Mouse (Mus musculus) limb, embryonic 10.5 days (tissue): ENCODE measurements around the gene Slc22a21. TPM values are rescaled to one million over a fixed set of nuclear protein-coding genes. Genes with fewer than 3 reads are reported as not detected.
A peak's percentile ranks its signal among the peaks of the same experiment; 100 is the strongest.

Experiments used
- DNase-seq: peaks from one replicate; pipeline ENCODE4 v3.0.0-alpha.2; 2017; ENCODE audit warnings: low spot score
- H3K27ac ChIP-seq: fragments of 300-500 bp; sonication (generic); 2 replicates; pipeline ENCODE4 v1.5.1; 2016; ENCODE audit warnings: mild to moderate bottlenecking
- H3K27me3 ChIP-seq: fragments of 300-500 bp; sonication (generic); 2 replicates; pipeline ENCODE4 v1.6.1; 2016; ENCODE audit warnings: low read depth, mild to moderate bottlenecking; ENCODE audit not compliant: poor library complexity, severe bottlenecking
- H3K36me3 ChIP-seq: fragments of 300-500 bp; sonication (generic); 2 replicates; pipeline ENCODE4 v1.6.1; 2016; ENCODE audit warnings: mild to moderate bottlenecking, moderate library complexity
- H3K4me1 ChIP-seq: fragments of 300-500 bp; sonication (generic); 2 replicates; pipeline ENCODE4 v1.6.1; 2016
- H3K4me3 ChIP-seq: fragments of 300-500 bp; sonication (generic); 2 replicates; pipeline ENCODE4 v1.5.1; 2016; ENCODE audit warnings: mild to moderate bottlenecking, moderate library complexity
- H3K9me3 ChIP-seq: fragments of 300-500 bp; sonication (generic); replicated peaks from 2 replicates; pipeline ENCODE4 v1.6.1; 2016; ENCODE audit warnings: mild to moderate bottlenecking
- WGBS: fragments of 180-500 bp; shearing (Covaris S2); methylation state at CpG from one replicate; pipeline ENCODE4 v1.1.7; 2016; 5-methylcytosine and 5-hydroxymethylcytosine counted together
- polyA plus RNA-seq: library from polyadenylated mRNA; unstranded; fragments of >200 nt; fragmentation: Nextera tagmentation; extraction: Ambion mirVana; gene quantifications from 2 replicates; pipeline ENCODE4 v1.2.1, GENCODE M21; 2016

Gene Slc22a21
- polyA plus RNA-seq, 1 experiment from 2014 or later = 2.8 TPM

- Histone ChIP-seq H3K9me3 (no peaks in the 10 kb centered on the region), H3K27me3 (no peaks in the 10 kb centered on the region), H3K27ac (no peak overlapping the region), H3K4me3 (no peak overlapping the region), H3K4me1 (no peaks in the 10 kb centered on the region), H3K36me3 (no peaks in the 10 kb centered on the region)
- DNase-seq = no peak
- 77% methylated on average over 4 of the region's 4 CpGs for WGBS
Measured at GRCm38 (mm10) chr11:53911011-53911410, 69.1 kb downstream of the Slc22a21 start.

GRCm38 (mm10) chr11:53908686-53909085 is 71.4 kb downstream of the Slc22a21 start:
- H3K9me3 ChIP-seq = no peaks in the 10 kb centered on the region
- peaks cover 11% of the 10 kb centered on the region for H3K4me1 ChIP-seq
- H3K36me3 ChIP-seq = no peaks in the 10 kb centered on the region
- no peaks in the 10 kb centered on the region for H3K27me3 ChIP-seq
- H3K27ac ChIP-seq = no peak overlapping the region
- no peak overlapping the region for H3K4me3 ChIP-seq
- WGBS = 91% methylated on average over 8 of the region's 8 CpGs
- no peak for DNase-seq

GRCm38 (mm10) chr11:53904534-53904925 is 75.6 kb downstream of the Slc22a21 start:
- WGBS = 83% methylated on average over 9 of the region's 9 CpGs
- no peaks in the 10 kb centered on the region for H3K9me3 ChIP-seq
- no peaks in the 10 kb centered on the region for H3K36me3 ChIP-seq
- peak overlapping the region; percentile 64; the same call in 1 of the 2 replicates for H3K27ac ChIP-seq
- H3K4me3 ChIP-seq = no peak overlapping the region
- H3K27me3 ChIP-seq = no peaks in the 10 kb centered on the region
- DNase-seq = no peak
- peaks cover 16% of the 10 kb centered on the region for H3K4me1 ChIP-seq

GRCm38 (mm10) chr11:53903781-53904533 is 76.2 kb downstream of the Slc22a21 start:
- Histone ChIP-seq H3K27me3 (no peaks in the 10 kb centered on the region), H3K4me1 (peaks cover 16% of the 10 kb centered on the region), H3K4me3 (peak overlapping the region; percentile 1; the same call in 1 of the 2 replicates), H3K9me3 (no peaks in the 10 kb centered on the region), H3K27ac (peak overlapping the region; percentile 64), H3K36me3 (no peaks in the 10 kb centered on the region)
- whole genome bisulfite sequencing = 47% methylated on average over 16 of the region's 16 CpGs
- peak; percentile 55 for DNase-seq

DNA sequence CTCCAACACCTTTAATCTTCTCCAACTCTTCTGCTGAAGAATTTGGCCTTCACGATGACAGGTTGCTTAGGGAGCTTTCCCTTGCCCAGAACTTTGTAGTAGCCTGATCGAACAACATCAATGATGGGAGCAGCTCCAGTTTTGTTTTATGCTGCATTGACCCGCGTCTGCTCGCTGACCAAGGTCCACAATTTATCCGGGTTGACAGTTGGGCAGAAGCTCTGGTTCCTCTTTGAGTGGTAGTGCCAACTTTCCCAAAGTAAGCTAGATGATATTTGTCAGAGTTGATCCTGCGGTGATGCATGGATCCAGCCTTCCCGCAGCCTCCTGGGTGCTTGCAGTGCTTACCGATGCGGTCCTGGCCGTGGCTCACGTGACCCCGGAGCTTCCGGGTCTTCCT is 77.4 kb downstream of the Slc22a21 start:
- Histone ChIP-seq H3K36me3 (no peaks in the 10 kb centered on the region), H3K27ac (no peak overlapping the region), H3K27me3 (no peaks in the 10 kb centered on the region), H3K4me1 (peaks cover 16% of the 10 kb centered on the region), H3K4me3 (no peak overlapping the region), H3K9me3 (no peaks in the 10 kb centered on the region)
- DNase-seq = no peak
- WGBS = 92% methylated on average over 14 of the region's 14 CpGs

GRCm38 (mm10) chr11:53900991-53901390 is 79.1 kb downstream of the Slc22a21 start:
- Histone ChIP-seq H3K4me1 (peaks cover 16% of the 10 kb centered on the region), H3K4me3 (no peak overlapping the region), H3K36me3 (no peaks in the 10 kb centered on the region), H3K9me3 (no peaks in the 10 kb centered on the region), H3K27me3 (no peaks in the 10 kb centered on the region), H3K27ac (no peak overlapping the region)
- DNase-seq = no peak
- 62% methylated on average over 1 of the region's 1 CpGs for WGBS

- H3K36me3 ChIP-seq = no peaks in the 10 kb centered on the region
- DNase-seq = no peak
- no peaks in the 10 kb centered on the region for H3K27me3 ChIP-seq
- H3K27ac ChIP-seq = no peak overlapping the region
- WGBS = 92% methylated on average over 6 of the region's 6 CpGs
- no peak overlapping the region for H3K4me3 ChIP-seq
- H3K9me3 ChIP-seq = no peaks in the 10 kb centered on the region
- H3K4me1 ChIP-seq = peaks cover 16% of the 10 kb centered on the region
Measured at GRCm38 (mm10) chr11:53899981-53900380, 80.2 kb downstream of the Slc22a21 start.

Other genes with a start within 250 kb of the Slc22a21 start
- gene Irf1, start 210.3 kb downstream of the Slc22a21 start, polyA plus RNA-seq = 5.0 and 8.2 TPM in 2 replicates
- gene Gm17334, start 207.1 kb downstream of the Slc22a21 start, polyA plus RNA-seq = not detected in 2 replicates
- 0.41 TPM in 1 of 2 replicates, not detected in the other for gene Gm12216, start 121.1 kb downstream of the Slc22a21 start, polyA plus RNA-seq
- gene Slc22a5, start 88.7 kb downstream of the Slc22a21 start, polyA plus RNA-seq = 4.8 and 4.9 TPM in 2 replicates
- gene Slc22a4, start 47.8 kb upstream of the Slc22a21 start, polyA plus RNA-seq = 1.1 TPM in 2 replicates
- gene Pdlim4, start 88.7 kb upstream of the Slc22a21 start, polyA plus RNA-seq = 160 and 171 TPM in 2 replicates
- gene P4ha2, start 119.8 kb upstream of the Slc22a21 start, polyA plus RNA-seq = 35.6 and 38.7 TPM in 2 replicates